Mouse (Mus musculus) megakaryocyte, embryonic 14.5 days (primary cell): Measurements from ENCODE around the gene Ifi35.

ENCODE experiments used
- FLI1 ChIP-seq: IDR thresholded peaks from 2 replicates; pipeline ENCODE4 v1.6.1; 2012; ENCODE audit warnings: low read length, inconsistent platforms, mixed read lengths
- GATA1 ChIP-seq: IDR thresholded peaks from 3 replicates; pipeline ENCODE4 v1.6.1; 2012; ENCODE audit warnings: mixed read lengths, low read length, inconsistent platforms, borderline replicate concordance

- TF ChIP-seq FLI1 (no peak), GATA1 (no peak)
Observed at GRCm38 (mm10) chr11:101420148-101420547, 28.1 kb upstream of the Ifi35 start.
